In genomic region chr15:36347333-36347845, GRCm38 (mm10) we compare ENCODE assay signal across 18 mouse cellular contexts.
DNase-seq lines count a peak whose midpoint lies in the region; ATAC-seq and TF ChIP-seq lines count a peak whose summit lies in the region.
"Had no signal": no experiment of that assay in that cellular context is flagged by ENCODE, and none has a peak within 500 bp of the region (broad histone marks: within the 10 kb centered on the region; RNA-seq: fewer than 3 reads in every experiment).

No protein-coding gene starts in this region.

- H3K4me1 ChIP-seq in intestine, postnatal 0 days (replicated peaks; ENCODE audit: control insufficient read depth, insufficient read depth, low read length), result peaks cover 5% of the 10 kb centered on the region; the same call in 1 of the 2 replicates
- H3K4me1 ChIP-seq in intestine, embryonic 16.5 days (ENCODE audit: control insufficient read depth, insufficient read depth, low read length), result peaks cover 17% of the 10 kb centered on the region
- peaks cover 8% of the 10 kb centered on the region; the same call in 1 of the 2 replicates for H3K4me1 ChIP-seq in lung, embryonic 14.5 days (ENCODE audit: insufficient read depth)
- peaks cover 9% of the 10 kb centered on the region for H3K4me1 ChIP-seq in lung, adult 2 months (ENCODE audit: control insufficient read depth, insufficient read depth, low read length)
- peaks cover 13% of the 10 kb centered on the region; the same call in 1 of the 2 replicates for H3K4me1 ChIP-seq in lung, postnatal 0 days (ENCODE audit: insufficient read depth, low read depth, low read length)
- H3K4me1 ChIP-seq: forebrain, embryonic 10.5 days had no signal

- no peak for TF ChIP-seq CTCF in intestine, postnatal 0 days (IDR thresholded peaks at IDR 0.05; ENCODE audit: low read depth)
- no peak for TF ChIP-seq CTCF in lung, embryonic 14.5 days (IDR thresholded peaks at IDR 0.05; ENCODE audit: low read depth)
- no peak for TF ChIP-seq CTCF in lung, adult 2 months (IDR thresholded peaks at IDR 0.05; ENCODE audit: insufficient read depth, low read length)
- TF ChIP-seq CTCF in lung, postnatal 0 days (IDR thresholded peaks at IDR 0.05), result no peak

- TF ChIP-seq EP300 in lung, postnatal 0 days (IDR thresholded peaks at IDR 0.05), result no peak

- 55% methylated on average over 4 of the region's 4 CpGs for WGBS in intestine, postnatal 0 days
- 68% methylated on average over 4 of the region's 4 CpGs for WGBS in intestine, embryonic 16.5 days
- WGBS in lung, embryonic 14.5 days, result 48% methylated on average over 4 of the region's 4 CpGs
- 36% methylated on average over 4 of the region's 4 CpGs for WGBS in lung, adult 2 months
- 28% methylated on average over 4 of the region's 4 CpGs for WGBS in lung, postnatal 0 days

- H3K4me3 ChIP-seq in intestine, postnatal 0 days (ENCODE audit: low read depth, low read length), result no peak overlapping the region
- no peak overlapping the region for H3K4me3 ChIP-seq in intestine, embryonic 16.5 days (ENCODE audit: low read length)
- no peak overlapping the region for H3K4me3 ChIP-seq in lung, embryonic 14.5 days (ENCODE audit: low read depth, low read length)
- no peak overlapping the region for H3K4me3 ChIP-seq in lung, adult 2 months (replicated peaks; ENCODE audit: extremely low read depth, low read depth, low read length)
- no peak overlapping the region for H3K4me3 ChIP-seq in lung, postnatal 0 days (ENCODE audit: low read depth, low read length)
- H3K4me3 ChIP-seq: forebrain, embryonic 10.5 days; liver, embryonic 15.5 days; myocyte had no signal

- no peak overlapping the region for H3K4me2 ChIP-seq in intestine, postnatal 0 days (replicated peaks; ENCODE audit: low read depth)
- H3K4me2 ChIP-seq in intestine, embryonic 16.5 days (ENCODE audit: low read depth, low read length), result no peak overlapping the region
- H3K4me2 ChIP-seq in lung, embryonic 14.5 days, result no peak overlapping the region
- H3K4me2 ChIP-seq in lung, postnatal 0 days (replicated peaks; ENCODE audit: low read depth, low read length), result no peak overlapping the region
- H3K4me2 ChIP-seq: liver, embryonic 15.5 days; midbrain, embryonic 11.5 days had no signal

- H3K36me3 ChIP-seq in intestine, postnatal 0 days (ENCODE audit: control insufficient read depth, insufficient read depth), result no peaks in the 10 kb centered on the region
- no peaks in the 10 kb centered on the region for H3K36me3 ChIP-seq in intestine, embryonic 16.5 days (ENCODE audit: control insufficient read depth, insufficient read depth, low read length)
- no peaks in the 10 kb centered on the region for H3K36me3 ChIP-seq in lung, embryonic 14.5 days (ENCODE audit: insufficient read depth)
- H3K36me3 ChIP-seq in lung, postnatal 0 days (ENCODE audit: insufficient read depth, low read length), result no peaks in the 10 kb centered on the region
- H3K36me3 ChIP-seq: forebrain, embryonic 10.5 days; liver, embryonic 15.5 days had no signal

- no peak for TF ChIP-seq POLR2A in lung, adult 2 months (IDR thresholded peaks at IDR 0.05; ENCODE audit: borderline replicate concordance, extremely low read depth, low read depth, low read length)

- no peak overlapping the region for H3K9ac ChIP-seq in intestine, postnatal 0 days (ENCODE audit: low read depth, low read length)
- no peak overlapping the region for H3K9ac ChIP-seq in intestine, embryonic 16.5 days (ENCODE audit: low read depth, low read length)
- H3K9ac ChIP-seq in lung, embryonic 14.5 days, result no peak overlapping the region
- no peak overlapping the region for H3K9ac ChIP-seq in lung, postnatal 0 days (replicated peaks; ENCODE audit: low read depth)
- H3K9ac ChIP-seq: liver, embryonic 15.5 days had no signal

- no peak overlapping the region for H3K27ac ChIP-seq in intestine, postnatal 0 days (ENCODE audit: low read depth, low read length)
- no peak overlapping the region; the same call in 1 of the 2 replicates for H3K27ac ChIP-seq in intestine, embryonic 16.5 days (ENCODE audit: low read length)
- peak overlapping the region; percentile 15; the same call in 1 of the 2 replicates for H3K27ac ChIP-seq in lung, embryonic 14.5 days (ENCODE audit: low read depth)
- peak overlapping the region; percentile 15; the same call in 1 of the 2 replicates for H3K27ac ChIP-seq in lung, postnatal 0 days (ENCODE audit: low read length)
- H3K27ac ChIP-seq: forebrain, embryonic 10.5 days; hindbrain, postnatal 0 days; liver, embryonic 15.5 days had no signal

- no peaks in the 10 kb centered on the region for H3K27me3 ChIP-seq in intestine, postnatal 0 days (replicated peaks; ENCODE audit: control insufficient read depth, insufficient read depth, low read length)
- no peaks in the 10 kb centered on the region for H3K27me3 ChIP-seq in intestine, embryonic 16.5 days (replicated peaks; ENCODE audit: control insufficient read depth, insufficient read depth, low read length)
- H3K27me3 ChIP-seq in lung, embryonic 14.5 days (ENCODE audit: insufficient read depth, low read length), result no peaks in the 10 kb centered on the region
- H3K27me3 ChIP-seq in lung, postnatal 0 days (replicated peaks; ENCODE audit: insufficient read depth, low read length), result no peaks in the 10 kb centered on the region

- ATAC-seq in intestine, postnatal 0 days, result peak; percentile 23; the same call in 1 of the 2 replicates
- no peak for ATAC-seq in intestine, embryonic 16.5 days
- no peak for ATAC-seq in lung, embryonic 14.5 days (ENCODE audit: insufficient read depth)
- ATAC-seq in lung, postnatal 0 days, result peak; percentile 69
- ATAC-seq: hindbrain, postnatal 0 days had no signal

- peak; percentile 50 for DNase-seq in lung, embryonic 14.5 days
- no peak for DNase-seq in lung, adult 2 months
- DNase-seq in lung, postnatal 0 days (ENCODE audit: low spot score), result peak; percentile 77
- DNase-seq in embryo, embryonic 10 days (ENCODE audit: low spot score), result no peak
- DNase-seq in cerebellum, postnatal 4 days (ENCODE audit: low spot score in 2 of 2), result no peak
- DNase-seq: adrenal gland, adult 8-10 months; B cell, adult 2 months; cerebellum, adult 9-11 months; heart, adult 18-20 months; heart, postnatal 36 days; layer of hippocampus, adult 9-11 months had no signal

- H3K9me3 ChIP-seq in intestine, postnatal 0 days (ENCODE audit: control insufficient read depth), result no peaks in the 10 kb centered on the region
- no peaks in the 10 kb centered on the region for H3K9me3 ChIP-seq in intestine, embryonic 16.5 days (ENCODE audit: control insufficient read depth, low read length)
- H3K9me3 ChIP-seq in lung, embryonic 14.5 days (ENCODE audit: low read depth, low read length), result no peaks in the 10 kb centered on the region
- no peaks in the 10 kb centered on the region for H3K9me3 ChIP-seq in lung, postnatal 0 days (ENCODE audit: low read length)
- H3K9me3 ChIP-seq: forebrain, embryonic 10.5 days; liver, embryonic 15.5 days had no signal

Comparison
In these comparisons a context has a peak if more than half of its experiments do, and no peak if none do; other contexts are left out.
1. ATAC-seq: peak in intestine, postnatal 0 days (single experiment) and lung, postnatal 0 days (single experiment); none in intestine, embryonic 16.5 days (single experiment) and lung, embryonic 14.5 days (single experiment).
2. DNase-seq: peak in lung, embryonic 14.5 days (single experiment) and lung, postnatal 0 days (single experiment); none in lung, adult 2 months (single experiment), embryo, embryonic 10 days (single experiment) and cerebellum, postnatal 4 days (0 of 2).
3. H3K27ac ChIP-seq: peak in lung, embryonic 14.5 days (single experiment) and lung, postnatal 0 days (single experiment); none in intestine, postnatal 0 days (single experiment) and intestine, embryonic 16.5 days (single experiment).